Mouse (Mus musculus): ENCODE data around the gene Lrmp. TPM values are rescaled to one million over a fixed set of nuclear protein-coding genes. Genes with fewer than 3 reads are reported as not detected.

The Lrmp gene
- total RNA-seq, 1 experiment from 2014 or later: 5.3 TPM

GRCm38 (mm10) chr6:145136831-145137230 is 21.4 kb downstream of the Lrmp start:
- DNase-seq: no peak

GRCm38 (mm10) chr6:145139236-145139635 is 23.8 kb downstream of the Lrmp start:
- DNase-seq: no peak

GRCm38 (mm10) chr6:145139776-145140475 is 24.5 kb downstream of the Lrmp start:
- no peak for DNase-seq

GRCm38 (mm10) chr6:145140706-145141105 is 25.3 kb downstream of the Lrmp start:
- peak; percentile 50 for DNase-seq

GRCm38 (mm10) chr6:145141827-145142226 is 26.4 kb downstream of the Lrmp start:
- DNase-seq: no peak

- no peak for DNase-seq
Observed at GRCm38 (mm10) chr6:145145173-145145572, 29.7 kb downstream of the Lrmp start.

GRCm38 (mm10) chr6:145147716-145148115 is 32.3 kb downstream of the Lrmp start:
- DNase-seq: no peak

- DNase-seq: no peak
Observed at GRCm38 (mm10) chr6:145149054-145149453, 33.6 kb downstream of the Lrmp start.

- DNase-seq: no peak
Observed at GRCm38 (mm10) chr6:145158619-145159018, 43.2 kb downstream of the Lrmp start.

GRCm38 (mm10) chr6:145160581-145160980 is 45.1 kb downstream of the Lrmp start:
- DNase-seq: no peak

- no peak for DNase-seq
Observed at GRCm38 (mm10) chr6:145171892-145172606, 56.6 kb downstream of the Lrmp start.

- DNase-seq: peak; percentile 93
Observed at GRCm38 (mm10) chr6:145173781-145174191, 58.3 kb downstream of the Lrmp start.

- peak; percentile 84 for DNase-seq
Observed at GRCm38 (mm10) chr6:145175571-145175981, 60.1 kb downstream of the Lrmp start.

GRCm38 (mm10) chr6:145176474-145176873 is 61.0 kb downstream of the Lrmp start:
- DNase-seq: no peak

- peak; percentile 75 for DNase-seq
Observed at GRCm38 (mm10) chr6:145179665-145180064, 64.2 kb downstream of the Lrmp start.

GRCm38 (mm10) chr6:145182044-145182443 is 66.6 kb downstream of the Lrmp start:
- peak; percentile 84 for DNase-seq

- no peak for DNase-seq
Observed at GRCm38 (mm10) chr6:145186096-145186495, 70.6 kb downstream of the Lrmp start.

GRCm38 (mm10) chr6:145187093-145188088 is 71.9 kb downstream of the Lrmp start:
- peak; percentile 28 for DNase-seq

- no peak for DNase-seq
Observed at GRCm38 (mm10) chr6:145193038-145193437, 77.6 kb downstream of the Lrmp start.

- DNase-seq: no peak
Observed at GRCm38 (mm10) chr6:145193446-145193845, 78.0 kb downstream of the Lrmp start.

GRCm38 (mm10) chr6:145197949-145198686 is 82.7 kb downstream of the Lrmp start:
- DNase-seq: no peak
